Mouse (Mus musculus) testis, postnatal 14 days (tissue): Measurements from ENCODE around the gene Mrto4.
"Not testable (repeated sequence)": the region's sequence is repeated elsewhere in the genome, so short reads cannot be mapped to it uniquely, and the experiment has no call there.

ENCODE experiments used
- DNase-seq: peaks from one replicate; pipeline ENCODE4 v3.0.0; 2021; ENCODE audit warnings: low spot score

Gene Mrto4

GRCm38 (mm10) chr4:139351931-139352711 lies at the start of gene Mrto4, which contains the start of the genes Emc1 and Ubr4:
Gene Mrto4 (minus strand): TSS chr4:139352576.
Gene Emc1 (plus strand): TSS chr4:139352587.
Gene Ubr4 (plus strand): TSS chr4:139352609.
- DNase-seq, result peak; percentile 87

- no peak for DNase-seq
Observed at GRCm38 (mm10) chr4:139400487-139400886, 48.1 kb upstream of the Mrto4 start.

- DNase-seq, result no peak
Observed at GRCm38 (mm10) chr4:139395431-139395830, 43.1 kb upstream of the Mrto4 start.

- DNase-seq, result no peak
Observed at GRCm38 (mm10) chr4:139389557-139389956, 37.2 kb upstream of the Mrto4 start.

DNA sequence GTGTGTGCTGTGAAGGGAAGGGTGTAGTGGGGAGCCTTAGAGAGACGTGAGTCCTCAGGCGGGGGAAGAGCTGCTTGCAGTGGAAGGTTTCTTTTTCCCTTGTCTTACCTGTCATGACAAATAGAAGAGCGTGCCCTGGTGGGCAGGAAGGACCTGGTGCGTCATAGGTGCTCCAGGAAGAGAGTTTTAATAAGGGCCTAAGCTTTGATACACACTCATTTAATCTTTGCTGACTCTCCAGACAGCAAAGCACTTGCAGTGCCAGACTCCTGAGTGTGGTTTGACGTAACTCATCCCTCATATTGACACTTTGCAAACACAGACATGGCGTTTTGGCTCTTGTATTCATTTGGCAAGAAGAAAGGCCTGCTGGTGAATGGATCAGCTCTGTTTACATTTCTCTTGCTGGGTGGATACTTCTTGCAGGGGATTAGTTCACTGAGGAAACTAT lies 34.5 kb upstream of the Mrto4 start:
- DNase-seq, result no peak

GRCm38 (mm10) chr4:139385841-139386240 lies 33.5 kb upstream of the Mrto4 start:
- not testable (repeated sequence) for DNase-seq

DNA sequence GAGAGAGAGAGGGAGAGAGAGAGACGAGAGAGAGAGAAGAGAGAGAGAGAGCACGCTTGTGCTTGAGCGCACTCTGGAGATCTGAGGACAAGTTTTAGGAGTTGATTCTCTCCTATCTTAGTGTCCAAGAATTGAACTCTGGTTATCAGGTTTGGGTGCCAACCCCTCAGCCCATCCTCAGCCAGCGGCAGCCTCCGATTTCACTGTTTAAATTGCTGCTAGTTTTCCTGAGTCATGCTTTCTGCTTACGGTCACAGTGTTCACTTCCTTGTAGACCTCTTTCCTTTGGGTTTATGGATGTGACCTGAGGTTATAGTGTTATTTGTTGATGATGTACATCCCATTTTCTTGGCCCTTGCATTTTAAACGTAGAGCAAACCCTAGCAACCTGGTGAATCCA lies 29.9 kb upstream of the Mrto4 start:
- no peak for DNase-seq

DNA sequence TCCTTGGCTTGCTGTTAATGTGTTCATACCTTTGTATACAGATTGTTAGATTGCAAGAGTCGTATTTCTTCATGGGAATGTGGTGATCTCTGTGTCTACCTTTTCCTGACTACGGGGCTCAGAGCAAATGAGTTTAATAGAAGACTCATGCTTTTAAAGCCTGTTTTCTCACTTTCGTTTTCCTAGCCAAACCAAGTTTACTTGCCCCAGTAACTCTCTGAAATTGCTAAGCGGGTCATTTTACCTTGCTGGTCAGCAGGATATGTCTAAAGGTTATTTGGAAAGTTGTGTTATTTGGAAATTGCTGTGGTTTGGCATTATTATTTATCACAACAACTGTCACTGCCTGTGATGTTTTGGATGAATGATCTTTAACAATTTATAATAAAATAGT lies 29.1 kb upstream of the Mrto4 start:
- DNase-seq, result no peak

DNA sequence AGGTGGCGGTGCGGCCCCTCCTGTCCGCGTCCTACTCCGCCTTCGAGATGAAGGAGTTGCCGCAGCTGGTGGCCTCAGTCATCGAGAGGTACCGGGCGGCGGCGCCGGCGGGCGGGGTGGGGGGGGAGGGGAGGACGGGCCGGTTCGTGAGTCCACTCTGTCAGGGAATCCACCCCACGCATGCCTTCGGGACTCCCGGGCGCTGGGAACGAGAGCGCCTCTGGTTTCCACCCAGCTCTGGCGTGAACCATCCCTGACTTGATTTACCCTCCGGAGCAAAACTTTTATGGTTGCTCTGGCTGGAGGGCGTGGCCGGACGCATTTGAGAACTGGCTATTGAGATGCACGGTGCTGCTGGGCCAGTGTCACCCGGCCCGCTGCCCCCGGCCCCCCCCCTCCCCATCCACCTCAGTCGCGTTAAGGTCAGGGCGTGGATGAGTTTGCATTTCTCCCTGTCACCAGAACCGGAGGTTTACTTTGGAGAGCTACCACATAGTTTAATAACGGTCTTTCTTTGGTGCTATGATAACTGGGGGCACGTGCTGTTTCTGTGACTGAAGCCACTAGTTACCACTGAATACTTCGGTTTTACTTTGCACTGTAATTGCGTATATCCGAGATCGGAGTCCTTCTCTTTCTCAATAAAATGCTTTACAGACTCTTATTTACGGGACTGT lies 28.5 kb upstream of the Mrto4 start:
- DNase-seq, result no peak

DNA sequence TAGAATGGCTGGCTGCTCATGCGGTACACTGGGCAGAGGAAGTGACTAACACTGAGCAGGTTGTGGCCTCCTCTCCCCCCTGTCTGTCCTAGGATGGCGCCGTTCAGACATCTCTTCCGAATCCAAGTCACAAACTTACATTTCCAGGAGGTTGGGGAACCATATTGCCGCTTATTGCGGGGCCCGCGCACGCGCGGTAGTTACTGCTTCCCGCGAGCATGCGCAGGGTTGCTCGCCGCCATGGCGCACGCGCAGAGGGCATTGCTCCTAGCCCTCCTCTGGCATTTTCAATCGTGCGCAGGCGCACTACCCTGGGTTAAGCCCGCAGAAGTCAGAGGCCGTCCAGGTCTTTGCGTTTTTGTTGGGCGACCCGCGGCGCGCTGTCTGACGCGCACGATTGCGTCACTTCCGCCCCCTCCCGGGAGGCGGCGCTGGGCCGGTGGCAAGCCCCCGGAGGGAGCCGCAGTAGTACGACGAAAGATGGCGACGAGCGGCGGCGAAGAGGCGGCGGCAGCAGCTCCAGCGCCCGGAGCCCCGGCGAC lies 27.9 kb upstream of the Mrto4 start:
- peak; percentile 100 for DNase-seq

DNA sequence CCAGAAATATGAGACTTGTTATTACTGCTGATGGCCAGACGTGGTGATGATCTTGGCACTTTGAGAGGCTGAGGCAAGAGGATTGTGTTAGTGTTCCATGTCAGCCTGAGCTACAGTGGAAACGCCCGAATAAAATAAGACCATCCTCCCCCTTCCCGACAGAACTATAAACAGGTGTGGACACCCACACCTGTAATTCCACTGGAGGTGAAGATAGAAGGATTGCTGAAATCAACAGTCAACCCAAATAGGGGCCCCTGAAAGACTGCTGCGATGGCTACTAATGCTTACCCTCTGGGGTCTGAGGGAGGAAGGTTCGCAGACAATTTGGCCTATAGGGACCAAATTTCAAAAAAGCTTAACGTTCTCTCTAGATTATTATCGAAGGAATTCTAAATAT lies 27.3 kb upstream of the Mrto4 start:
- no peak for DNase-seq

DNA sequence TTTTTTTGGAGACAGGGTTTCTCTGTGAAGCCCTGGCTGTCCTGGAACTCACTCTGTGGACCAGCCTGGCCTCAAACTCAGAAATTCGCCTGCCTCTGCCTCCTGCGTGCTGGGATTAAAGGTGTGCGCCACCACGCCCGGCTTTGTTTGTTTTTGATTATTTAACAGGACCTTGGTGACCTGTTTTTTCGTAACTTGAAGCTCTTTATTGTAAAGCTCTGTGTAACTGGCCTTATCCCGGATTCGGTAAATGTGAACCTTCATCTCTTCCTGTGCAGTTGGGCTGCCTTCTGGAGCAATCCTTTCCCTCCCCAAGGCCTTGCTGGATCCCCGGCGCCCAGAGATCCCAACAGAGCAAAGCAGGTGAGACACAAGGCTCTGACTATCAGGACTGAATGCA lies 21.2 kb upstream of the Mrto4 start:
- DNase-seq, result no peak

- no peak for DNase-seq
Observed at GRCm38 (mm10) chr4:139373130-139373529, 20.8 kb upstream of the Mrto4 start.

DNA sequence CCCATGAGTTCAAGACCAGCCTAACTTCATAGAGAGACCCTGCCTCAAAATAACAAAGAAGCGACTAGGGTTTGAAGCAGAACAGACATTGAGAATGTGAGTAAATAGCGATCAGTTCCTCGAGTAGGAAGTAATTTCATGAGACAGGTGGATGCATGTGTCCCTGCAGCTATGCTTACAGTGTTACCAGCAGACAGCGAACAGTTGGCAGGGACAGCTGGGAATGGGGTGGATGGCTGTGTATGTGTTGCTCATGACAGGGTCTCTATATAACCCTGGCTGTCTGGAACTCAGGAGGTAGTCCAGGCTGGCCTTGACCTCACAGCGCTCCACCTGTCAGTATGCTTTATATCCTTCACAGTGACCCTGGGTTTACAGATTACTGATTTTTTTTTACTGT lies 15.7 kb upstream of the Mrto4 start:
- no peak for DNase-seq

- DNase-seq, result no peak
Observed at GRCm38 (mm10) chr4:139367336-139367735, 15.0 kb upstream of the Mrto4 start.

DNA sequence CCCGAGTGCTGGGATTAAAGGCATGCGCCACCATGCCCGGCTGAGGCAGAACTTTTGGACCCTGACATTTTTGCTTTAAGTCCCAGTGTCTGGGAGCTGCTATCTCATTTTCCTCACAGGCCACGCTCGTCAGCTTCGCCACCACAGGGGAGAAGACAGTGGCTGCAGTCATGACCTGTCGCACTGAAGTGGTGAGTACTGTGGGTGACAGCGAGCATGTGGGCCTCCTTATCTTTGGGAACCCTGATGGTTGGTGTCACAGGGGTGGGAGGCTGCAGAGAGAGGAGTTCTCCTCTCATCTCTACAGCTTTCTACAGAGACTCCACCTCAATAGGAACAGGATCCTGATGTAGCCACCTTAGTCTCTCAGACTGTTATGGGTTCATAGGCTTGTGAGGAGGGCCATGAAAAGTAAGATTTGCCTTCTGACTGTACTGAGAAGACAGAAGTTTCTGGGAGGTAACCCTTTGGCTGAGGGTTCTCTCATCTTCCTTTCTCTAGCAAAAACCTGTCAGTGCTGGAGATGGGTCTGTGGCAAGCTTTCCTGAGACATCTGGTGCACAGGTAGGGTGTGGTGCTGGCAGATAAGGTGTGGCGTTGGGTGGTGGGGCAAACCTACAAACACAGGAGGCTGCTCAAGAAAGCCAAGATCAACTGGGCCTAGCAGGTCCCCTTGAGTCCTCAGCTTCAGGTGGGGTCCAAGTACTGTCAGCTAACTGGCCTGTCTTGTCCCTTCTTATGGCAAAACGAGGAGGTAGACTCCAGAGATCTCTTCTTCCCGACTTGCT lies 8.6 kb upstream of the Mrto4 start:
- no peak for DNase-seq

DNA sequence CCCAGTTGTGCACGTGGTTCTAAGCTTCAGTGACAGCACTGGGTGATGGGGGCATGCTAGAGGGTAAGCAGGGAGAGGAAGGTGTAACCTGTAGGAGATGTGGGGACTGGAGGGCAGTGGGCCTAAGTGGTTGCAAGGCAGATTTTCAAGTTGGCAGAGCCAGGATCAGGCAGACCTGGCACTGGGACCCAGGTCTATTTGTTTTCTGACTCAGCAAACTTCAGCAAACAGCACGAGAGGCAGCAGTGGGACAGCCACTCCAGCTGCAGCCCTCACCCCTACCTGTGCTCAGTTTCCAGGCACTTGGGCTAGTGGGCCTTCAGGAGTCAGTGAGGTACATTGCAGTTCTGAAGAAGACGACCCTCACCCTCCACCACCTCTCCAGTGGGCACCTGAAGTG lies 4.8 kb upstream of the Mrto4 start:
- DNase-seq, result no peak

DNA sequence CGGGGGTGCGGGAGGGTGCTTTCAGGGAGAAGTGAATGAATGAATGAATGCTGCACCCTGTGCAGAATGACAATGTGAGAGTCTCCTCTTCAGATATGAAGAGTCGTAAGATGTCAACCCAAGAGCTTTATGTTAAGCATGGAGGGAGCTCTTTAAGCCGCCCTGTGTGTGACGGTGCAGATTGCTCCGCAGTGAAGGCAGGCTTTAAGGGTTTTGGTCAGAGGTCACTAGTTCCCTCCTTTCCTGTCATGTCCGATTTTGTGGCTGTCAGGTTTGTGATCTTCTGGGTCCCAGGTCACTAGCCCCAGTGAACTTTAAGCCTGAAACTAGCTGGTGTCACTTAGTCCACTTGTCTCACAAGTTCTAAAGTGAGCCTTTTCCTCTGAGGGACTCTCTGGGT lies 456 bp upstream of the Mrto4 start:
- DNase-seq, result no peak

GRCm38 (mm10) chr4:139345416-139346019 lies 6.9 kb downstream of the Mrto4 start:
- DNase-seq, result no peak

DNA sequence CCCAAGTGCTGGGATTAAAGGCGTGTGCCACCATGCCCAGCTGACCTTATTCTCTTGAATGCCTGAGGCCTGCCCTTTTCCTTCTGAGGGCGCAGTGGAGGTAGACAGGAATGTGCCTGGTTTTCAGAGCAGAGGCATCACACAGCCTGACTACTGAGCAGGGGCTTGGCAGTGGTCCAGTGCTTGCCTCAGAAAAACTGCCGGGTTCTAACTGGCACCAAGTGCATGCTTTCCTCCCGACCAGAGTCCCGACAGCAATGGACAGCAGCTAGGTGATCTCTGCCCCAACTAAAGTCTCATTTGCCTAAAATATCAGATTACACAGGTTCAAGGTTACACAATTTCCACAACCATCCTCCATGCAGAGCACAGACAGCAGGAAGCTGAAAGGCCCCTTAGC lies 8.7 kb downstream of the Mrto4 start:
- no peak for DNase-seq

DNA sequence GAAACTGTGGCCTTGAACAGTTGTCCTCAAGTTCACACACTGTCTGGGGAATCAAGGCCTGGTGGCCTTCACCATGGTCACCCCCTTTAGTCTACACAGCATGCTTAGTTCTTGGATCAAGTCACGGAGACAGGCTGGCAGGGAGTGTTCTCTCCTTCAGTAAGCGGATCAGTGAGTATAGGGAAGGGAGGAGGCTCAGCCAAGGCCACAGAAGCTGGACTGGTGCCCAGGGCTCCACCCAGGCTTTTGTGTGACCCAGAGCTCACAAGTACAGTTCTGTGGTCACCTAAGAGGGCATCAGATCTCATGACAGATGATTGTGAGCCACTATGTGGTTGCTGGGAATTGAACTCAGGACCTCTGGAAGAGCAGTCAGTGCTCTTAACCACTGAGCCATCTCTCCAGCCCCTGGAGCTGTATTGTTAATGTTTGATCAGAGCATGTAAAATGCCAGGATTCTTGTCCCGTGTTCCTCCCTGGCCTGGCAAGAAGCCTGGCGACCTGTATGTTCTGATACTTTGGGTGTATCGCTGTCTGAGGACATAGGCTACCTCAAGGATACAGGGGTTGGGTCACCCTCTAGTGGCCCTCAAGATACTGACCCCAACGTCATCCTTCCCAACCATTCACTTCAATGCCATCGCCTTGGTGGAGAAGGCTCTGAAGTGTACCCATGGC lies 10.7 kb downstream of the Mrto4 start:
- peak; percentile 73 for DNase-seq
